ENCODE assay signal across 8 mouse cellular contexts in the genomic region with DNA sequence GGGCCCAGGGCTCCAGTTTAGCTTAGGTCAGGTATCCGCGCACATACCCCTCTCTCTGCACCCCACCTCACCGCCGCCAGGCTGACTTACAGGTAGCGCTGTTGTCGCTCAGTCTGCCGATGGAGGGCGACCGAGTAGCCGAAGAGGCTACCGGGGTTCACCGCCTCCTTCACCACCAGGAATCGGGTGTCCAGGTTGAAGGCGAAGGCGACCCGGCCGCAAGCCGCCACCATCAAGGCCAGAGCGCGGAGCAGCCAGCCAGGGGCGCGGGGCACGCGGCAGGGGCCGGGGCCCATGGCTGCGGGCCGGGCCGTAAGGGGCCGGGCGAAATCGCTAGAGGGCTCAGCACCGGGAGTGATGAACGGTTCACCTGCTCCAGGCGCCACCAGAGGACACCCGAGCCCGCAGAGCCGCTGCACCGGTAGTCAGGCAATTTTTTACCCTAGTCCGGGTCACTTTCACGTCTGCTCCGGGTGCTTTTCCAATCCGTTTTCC. TPM values are rescaled to one million over a fixed set of nuclear protein-coding genes. Genes with fewer than 3 reads are reported as not detected.
DNase-seq lines count a peak whose midpoint lies in the region; ATAC-seq lines count a peak whose summit lies in the region.

No protein-coding gene starts in this region.

- peak; percentile 73 for DNase-seq in CD4-positive helper T cell, adult 2 months (ENCODE audit: low read depth, low spot score)
- DNase-seq in embryonic facial prominence, embryonic 10.5 days (ENCODE audit: low spot score): peak; percentile 73
- peak; percentile 76 to 83 for DNase-seq in kidney, postnatal 25 days
- DNase-seq in lung, adult 18-20 months: peak; percentile 75 to 76
- DNase-seq in thymus, postnatal 4 days: peak; percentile 86

- H3K4me2 ChIP-seq in heart, embryonic 14.5 days (ENCODE audit: low read length): peak overlapping the region; percentile 78
- H3K4me2 ChIP-seq in neural tube, embryonic 15.5 days: peak overlapping the region; percentile 78

- H3K36me3 ChIP-seq in embryonic facial prominence, embryonic 10.5 days (replicated peaks): no peaks in the 10 kb centered on the region
- no peaks in the 10 kb centered on the region for H3K36me3 ChIP-seq in heart, embryonic 14.5 days (ENCODE audit: control insufficient read depth, insufficient read depth, low read length)
- H3K36me3 ChIP-seq in neural tube, embryonic 15.5 days: no peaks in the 10 kb centered on the region

- under 1% methylated on average over 42 of the region's 42 CpGs for WGBS in embryonic facial prominence, embryonic 10.5 days
- WGBS in heart, embryonic 14.5 days: under 1% methylated on average over 42 of the region's 42 CpGs
- WGBS in neural tube, embryonic 15.5 days: under 1% methylated on average over 42 of the region's 42 CpGs

- peak overlapping the region; percentile 73 for H3K4me3 ChIP-seq in embryonic facial prominence, embryonic 10.5 days
- H3K4me3 ChIP-seq in heart, embryonic 14.5 days (ENCODE audit: control insufficient read depth in 1 of 2, insufficient read depth in 1 of 2, low read depth in 1 of 2, low read length in 2 of 2): peak overlapping the region; percentile 63 to 78
- peak overlapping the region; percentile 62 for H3K4me3 ChIP-seq in neural tube, embryonic 15.5 days (replicated peaks)

- peak overlapping the region; percentile 81 for H3K9ac ChIP-seq in heart, embryonic 14.5 days (ENCODE audit: low read length)
- H3K9ac ChIP-seq in neural tube, embryonic 15.5 days (replicated peaks): peak overlapping the region; percentile 66

- peak overlapping the region; percentile 82 for H3K27ac ChIP-seq in embryonic facial prominence, embryonic 10.5 days (replicated peaks)
- peak overlapping the region; percentile 67 to 83 for H3K27ac ChIP-seq in heart, embryonic 14.5 days (replicated peaks in 1 of 2; ENCODE audit: control insufficient read depth in 1 of 2, insufficient read depth in 1 of 2, low read depth in 2 of 2, low read length in 2 of 2)
- peak overlapping the region; percentile 83 for H3K27ac ChIP-seq in neural tube, embryonic 15.5 days (replicated peaks)

- peak; percentile 73 for ATAC-seq in activated CD4-positive, CD25-positive, alpha-beta regulatory T cell, adult 4 months
- peak; percentile 29; the same call in 1 of the 2 replicates for ATAC-seq in heart, embryonic 14.5 days (ENCODE audit: insufficient number of reproducible peaks, insufficient read depth, low FRiP score, low read depth)
- ATAC-seq in neural tube, embryonic 15.5 days (ENCODE audit: low FRiP score): peak; percentile 71

- H3K4me1 ChIP-seq in embryonic facial prominence, embryonic 10.5 days: peaks cover 91% of the 10 kb centered on the region
- peaks cover 49 to 80% of the 10 kb centered on the region in 2 experiments for H3K4me1 ChIP-seq in heart, embryonic 14.5 days (ENCODE audit: control insufficient read depth in 2 of 2, insufficient read depth in 2 of 2, low read length in 2 of 2)
- H3K4me1 ChIP-seq in neural tube, embryonic 15.5 days: peaks cover 60% of the 10 kb centered on the region

- H3K27me3 ChIP-seq in embryonic facial prominence, embryonic 10.5 days (replicated peaks; ENCODE audit: low read depth, poor library complexity, severe bottlenecking): peaks cover 76% of the 10 kb centered on the region
- H3K27me3 ChIP-seq in heart, embryonic 14.5 days (ENCODE audit: control insufficient read depth, insufficient read depth, low read length): no peaks in the 10 kb centered on the region
- peaks cover 35% of the 10 kb centered on the region for H3K27me3 ChIP-seq in neural tube, embryonic 15.5 days (replicated peaks)

- no peaks in the 10 kb centered on the region for H3K9me3 ChIP-seq in embryonic facial prominence, embryonic 10.5 days
- no peaks in the 10 kb centered on the region for H3K9me3 ChIP-seq in heart, embryonic 14.5 days (ENCODE audit: control insufficient read depth, low read length)
- no peaks in the 10 kb centered on the region for H3K9me3 ChIP-seq in neural tube, embryonic 15.5 days (replicated peaks)

RNA-seq across cellular contexts. Expression of a gene that starts 0.5 kb away (rescaled TPM):
- polyA plus RNA-seq in activated CD4-positive, CD25-positive, alpha-beta regulatory T cell, adult 4 months (2017; shearing (Covaris generic)): under 1 TPM; 0.56 to 0.64 TPM
- 11.5 and 12.2 TPM in 2 replicates for polyA plus RNA-seq in embryonic facial prominence, embryonic 10.5 days (2016; fragmentation: Nextera tagmentation; extraction: Ambion mirVana)
- 9.4 TPM in 2 replicates for polyA plus RNA-seq in heart, embryonic 14.5 days (2014; fragmentation: Nextera tagmentation; extraction: Ambion mirVana)
- polyA plus RNA-seq in neural tube, embryonic 15.5 days (2015; fragmentation: Nextera tagmentation; extraction: Ambion mirVana): 17.7 and 20.3 TPM in 2 replicates

RNA-seq across cellular contexts. Expression of a gene that starts 34.9 kb away (rescaled TPM):
- 1 to 10 TPM; 2.9 to 5.6 TPM for polyA plus RNA-seq in activated CD4-positive, CD25-positive, alpha-beta regulatory T cell, adult 4 months (2017; shearing (Covaris generic))
- polyA plus RNA-seq in embryonic facial prominence, embryonic 10.5 days (2016; fragmentation: Nextera tagmentation; extraction: Ambion mirVana): 12.9 and 16.0 TPM in 2 replicates
- polyA plus RNA-seq in heart, embryonic 14.5 days (2014; fragmentation: Nextera tagmentation; extraction: Ambion mirVana): 112 and 113 TPM in 2 replicates
- polyA plus RNA-seq in neural tube, embryonic 15.5 days (2015; fragmentation: Nextera tagmentation; extraction: Ambion mirVana): 24.9 and 27.1 TPM in 2 replicates

RNA-seq across cellular contexts. Expression of a gene that starts 43.8 kb away (rescaled TPM):
- not detected for polyA plus RNA-seq in activated CD4-positive, CD25-positive, alpha-beta regulatory T cell, adult 4 months (2017; shearing (Covaris generic))
- polyA plus RNA-seq in embryonic facial prominence, embryonic 10.5 days (2016; fragmentation: Nextera tagmentation; extraction: Ambion mirVana): 29.8 and 31.3 TPM in 2 replicates
- not detected in 2 replicates for polyA plus RNA-seq in heart, embryonic 14.5 days (2014; fragmentation: Nextera tagmentation; extraction: Ambion mirVana)
- 0.28 and 0.50 TPM in 2 replicates for polyA plus RNA-seq in neural tube, embryonic 15.5 days (2015; fragmentation: Nextera tagmentation; extraction: Ambion mirVana)

Comparison
In these comparisons a context has a peak if more than half of its experiments do, and no peak if none do; other contexts are left out.
1. Peak in every context shown above with its lines: DNase-seq, ATAC-seq, H3K4me3 ChIP-seq and H3K27ac ChIP-seq.
2. RNA of a gene that starts 43.8 kb away (polyA plus RNA-seq): 29.8 to 31.3 TPM in embryonic facial prominence, embryonic 10.5 days; 0.28 to 0.50 TPM in neural tube, embryonic 15.5 days, not detected in heart, embryonic 14.5 days and not detected in activated CD4-positive, CD25-positive, alpha-beta regulatory T cell, adult 4 months; every median in the first group is over 10 times any median in the second.